13 mouse cellular contexts compared by ENCODE assay signal in the genomic region with DNA sequence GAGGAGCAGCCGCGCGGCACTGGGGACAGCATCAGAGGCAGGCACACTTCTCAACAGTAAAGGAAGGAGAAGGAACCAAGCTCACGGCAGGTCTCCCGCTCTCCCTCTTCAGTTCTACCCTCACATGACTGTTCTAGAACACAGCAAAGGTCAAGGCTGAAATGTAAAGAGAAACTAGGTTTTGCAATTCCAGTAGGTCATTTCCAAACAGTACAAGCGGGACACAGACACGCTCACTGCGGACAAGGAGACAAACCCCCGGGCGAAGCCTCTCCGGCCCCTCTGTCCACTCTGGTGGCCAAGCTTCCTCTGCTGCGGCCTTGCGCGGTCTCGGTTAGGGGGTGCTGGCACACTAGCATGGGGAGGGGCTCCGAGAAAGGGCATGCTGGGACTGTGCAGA. TPM values are rescaled to one million over a fixed set of nuclear protein-coding genes. Genes with fewer than 3 reads are reported as not detected.
DNase-seq lines count a peak whose midpoint lies in the region; ATAC-seq and TF ChIP-seq lines count a peak whose summit lies in the region.
"Had no signal": no experiment of that assay in that cellular context is flagged by ENCODE, and none has a peak within 500 bp of the region (broad histone marks: within the 10 kb centered on the region; RNA-seq: fewer than 3 reads in every experiment).

No protein-coding gene starts in this region.

- peak overlapping the region; percentile 15; the same call in 1 of the 2 replicates for H3K27ac ChIP-seq in left cerebral cortex, adult 2 months
- no peak overlapping the region for H3K27ac ChIP-seq in liver, embryonic 11.5 days (ENCODE audit: low read depth, low read length)
- H3K27ac ChIP-seq: limb, embryonic 15.5 days had no signal

- intact Hi-C loops in left cerebral cortex, adult 2 months (cut with DNase I): no loop called here

- H3K27me3 ChIP-seq in liver, embryonic 11.5 days (replicated peaks; ENCODE audit: control insufficient read depth, insufficient read depth, low read length): no peaks in the 10 kb centered on the region
- H3K27me3 ChIP-seq: limb, embryonic 15.5 days had no signal

- H3K4me1 ChIP-seq in liver, embryonic 11.5 days (replicated peaks; ENCODE audit: control insufficient read depth, insufficient read depth, low read length): peaks cover 14% of the 10 kb centered on the region

- ATAC-seq in liver, embryonic 11.5 days (replicated peaks; ENCODE audit: low FRiP score): 0 out of 2 replicates have a peak, but pooled peaks have one; percentile 6

- no peak overlapping the region for H3K4me2 ChIP-seq in liver, embryonic 11.5 days
- H3K4me2 ChIP-seq: limb, embryonic 15.5 days had no signal

- peaks cover 36% of the 10 kb centered on the region for H3K36me3 ChIP-seq in liver, embryonic 11.5 days (ENCODE audit: control insufficient read depth, insufficient read depth, low read length)

- no peak for DNase-seq in left cerebral cortex, adult 2 months (ENCODE audit: extremely low spot score in 1 of 2, low spot score in 2 of 2)
- no peak for DNase-seq in left cerebral cortex, adult 8-10 months (ENCODE audit: low spot score in 2 of 2)
- DNase-seq in adipocyte (ENCODE audit: low spot score): peak; percentile 34
- no peak for DNase-seq in liver, embryonic 11.5 days (ENCODE audit: low spot score)
- DNase-seq in lung, postnatal 36 days: peak; percentile 54
- DNase-seq in spleen, adult 12 weeks (ENCODE audit: low spot score): no peak
- DNase-seq in right cerebral cortex, postnatal 25 days: no peak
- DNase-seq: adrenal gland, postnatal 25 days; cerebellum, postnatal 25 days; midbrain, embryonic 14.5 days; right cerebral cortex, postnatal 14 days had no signal

- no peaks in the 10 kb centered on the region for H3K9me3 ChIP-seq in liver, embryonic 11.5 days (ENCODE audit: control insufficient read depth, low read length)
- H3K9me3 ChIP-seq: limb, embryonic 15.5 days had no signal

- H3K4me3 ChIP-seq in left cerebral cortex, adult 2 months: no peak overlapping the region
- H3K4me3 ChIP-seq in liver, embryonic 11.5 days (ENCODE audit: low read depth, low read length): no peak overlapping the region
- H3K4me3 ChIP-seq: limb, embryonic 15.5 days had no signal

- TF ChIP-seq CTCF in left cerebral cortex, adult 2 months (IDR thresholded peaks at IDR 0.05): no peak

- WGBS in liver, embryonic 11.5 days: 84% methylated on average over 16 of the region's 16 CpGs

- H3K9ac ChIP-seq in liver, embryonic 11.5 days (ENCODE audit: low read depth, low read length): no peak overlapping the region
- H3K9ac ChIP-seq: limb, embryonic 15.5 days had no signal

RNA-seq across cellular contexts. Expression of a gene that starts 21.3 kb away (rescaled TPM):
- total RNA-seq in left cerebral cortex, adult 2 months (2021): 10 to 100 TPM; 19.2 to 19.3 TPM
- 10 to 100 TPM; 10.9 to 20.6 (median 14.7) TPM for total RNA-seq in left cerebral cortex, adult 8-10 months (2022)
- 11.8 and 22.1 TPM in 2 replicates for polyA plus RNA-seq in liver, embryonic 11.5 days (2014; fragmentation: Nextera tagmentation; extraction: Ambion mirVana)
- total RNA-seq: hematopoietic stem cell, adult 5-6 weeks had no signal

RNA-seq across cellular contexts. Expression of a gene that starts 25.4 kb away (rescaled TPM):
- 1,000 to 10,000 TPM; 1,191 to 1,224 TPM for total RNA-seq in left cerebral cortex, adult 2 months (2021)
- total RNA-seq in left cerebral cortex, adult 8-10 months (2022): 1,000 to 10,000 TPM; 1,072 to 1,089 (median 1,074) TPM
- 97.3 and 99.8 TPM in 2 replicates for polyA plus RNA-seq in liver, embryonic 11.5 days (2014; fragmentation: Nextera tagmentation; extraction: Ambion mirVana)

Comparison
In these comparisons a context has a peak if more than half of its experiments do, and no peak if none do; other contexts are left out.
1. DNase-seq: peak in adipocyte (single experiment) and lung, postnatal 36 days (single experiment); none in left cerebral cortex, adult 2 months (0 of 2), left cerebral cortex, adult 8-10 months (0 of 2), liver, embryonic 11.5 days (single experiment), spleen, adult 12 weeks (single experiment) and right cerebral cortex, postnatal 25 days (single experiment).